Mouse (Mus musculus): ENCODE results near the gene Il17rd. TPM values are rescaled to one million over a fixed set of nuclear protein-coding genes. Genes with fewer than 3 reads are reported as not detected.

Il17rd gene
- polyA plus RNA-seq, 1 experiment, result not detected

- Histone ChIP-seq H3K4me3 (ENCODE audit: insufficient read depth, low read depth, low read length) (no peak overlapping the region), H3K27ac (ENCODE audit: insufficient read depth, low read depth, low read length) (no peak overlapping the region), H3K4me1 (ENCODE audit: control insufficient read depth, insufficient read depth, low read length) (peaks cover 13% of the 10 kb centered on the region)
- WGBS, result 63% methylated on average over 12 of the region's 12 CpGs
- no peak for TF ChIP-seq CTCF (IDR thresholded peaks at IDR 0.05; ENCODE audit: insufficient read depth, low read depth, low read length)
- no peak for TF ChIP-seq POLR2A (IDR thresholded peaks at IDR 0.05; ENCODE audit: insufficient read depth, low read depth, low read length)
Observed at GRCm38 (mm10) chr14:27040451-27040850, 1.7 kb downstream of the Il17rd start.

GRCm38 (mm10) chr14:27042280-27042983 lies 3.7 kb downstream of the Il17rd start:
- TF ChIP-seq POLR2A (IDR thresholded peaks at IDR 0.05; ENCODE audit: insufficient read depth, low read depth, low read length) (no peak), CTCF (IDR thresholded peaks at IDR 0.05; ENCODE audit: insufficient read depth, low read depth, low read length) (no peak)
- 72% methylated on average over 8 of the region's 8 CpGs for WGBS

DNA sequence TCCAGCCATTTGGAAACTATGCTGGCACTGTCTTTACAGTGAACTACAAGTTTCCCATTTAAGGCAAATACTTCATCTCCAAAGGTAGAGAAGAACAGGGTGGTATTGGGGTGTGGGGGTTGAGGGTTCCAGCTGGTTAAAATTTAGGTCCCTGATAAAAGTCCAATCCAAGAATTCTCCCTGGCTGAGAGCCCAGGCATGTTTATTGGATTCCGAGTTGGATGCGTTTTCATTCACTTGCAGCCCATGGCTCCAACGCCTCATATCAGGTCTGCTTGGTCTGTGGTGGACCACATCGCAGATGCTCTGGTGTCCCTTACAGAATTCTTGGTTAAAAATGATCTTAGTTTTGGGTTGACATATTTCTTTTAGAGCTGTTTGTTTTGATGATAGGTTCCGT lies 4.7 kb downstream of the Il17rd start:
- 70% methylated on average over 5 of the region's 5 CpGs for WGBS

More at GRCm38 (mm10) chr14:27042280-27042983, 3.7 kb downstream of the Il17rd start:
- Histone ChIP-seq H3K27ac (ENCODE audit: insufficient read depth, low read depth, low read length) (no peak overlapping the region), H3K4me1 (ENCODE audit: control insufficient read depth, insufficient read depth, low read length) (peaks cover 13% of the 10 kb centered on the region), H3K4me3 (ENCODE audit: insufficient read depth, low read depth, low read length) (no peak overlapping the region)

DNA sequence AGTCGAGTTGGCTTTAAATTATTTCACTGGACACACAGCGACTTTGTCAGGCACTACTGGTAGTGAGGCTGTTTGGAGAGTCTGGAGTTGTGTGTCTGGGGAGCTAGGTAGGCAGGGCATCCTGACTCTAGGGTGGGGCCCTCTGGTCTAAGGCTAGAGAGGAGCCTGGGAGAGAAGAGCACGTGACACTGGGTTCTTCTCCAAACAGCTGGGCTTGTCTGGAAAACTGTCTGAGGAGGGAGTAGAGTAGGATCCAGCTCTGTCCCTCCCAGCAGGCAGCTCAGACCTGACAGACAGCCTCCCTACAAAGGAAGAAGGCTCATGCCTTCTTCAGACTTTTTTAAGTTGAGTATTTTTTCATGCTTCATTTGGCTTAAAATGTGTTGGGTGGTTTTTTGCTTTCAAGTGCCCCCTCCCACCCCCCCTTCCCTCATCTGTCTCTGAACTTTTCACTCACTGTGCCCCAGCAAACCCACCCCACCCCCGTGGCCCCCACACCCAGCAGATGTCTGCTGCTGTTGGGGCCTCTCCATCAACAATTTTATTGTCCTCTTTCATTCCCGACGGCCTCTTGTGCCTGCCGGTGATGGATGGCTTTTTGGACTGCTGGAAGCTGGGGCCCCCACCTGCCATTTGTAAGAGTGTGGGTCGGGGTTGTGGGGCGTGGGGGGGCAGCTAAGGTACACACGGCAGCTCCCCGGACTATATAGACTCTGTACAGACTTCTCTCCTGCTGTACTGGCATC lies 5.7 kb downstream of the Il17rd start:
- Histone ChIP-seq H3K4me3 (ENCODE audit: insufficient read depth, low read depth, low read length) (no peak overlapping the region), H3K4me1 (ENCODE audit: control insufficient read depth, insufficient read depth, low read length) (peaks cover 7% of the 10 kb centered on the region), H3K27ac (ENCODE audit: insufficient read depth, low read depth, low read length) (no peak overlapping the region)
- TF ChIP-seq POLR2A (IDR thresholded peaks at IDR 0.05; ENCODE audit: insufficient read depth, low read depth, low read length), result no peak
- TF ChIP-seq CTCF (IDR thresholded peaks at IDR 0.05; ENCODE audit: insufficient read depth, low read depth, low read length), result no peak
- 35% methylated on average over 11 of the region's 11 CpGs for whole genome bisulfite sequencing

More for the DNA sequence above, 4.7 kb downstream of the Il17rd start:
- Histone ChIP-seq H3K4me3 (ENCODE audit: insufficient read depth, low read depth, low read length) (no peak overlapping the region), H3K4me1 (ENCODE audit: control insufficient read depth, insufficient read depth, low read length) (peaks cover 13% of the 10 kb centered on the region), H3K27ac (ENCODE audit: insufficient read depth, low read depth, low read length) (no peak overlapping the region)
- TF ChIP-seq CTCF (IDR thresholded peaks at IDR 0.05; ENCODE audit: insufficient read depth, low read depth, low read length) (no peak), POLR2A (IDR thresholded peaks at IDR 0.05; ENCODE audit: insufficient read depth, low read depth, low read length) (no peak)

GRCm38 (mm10) chr14:27044967-27045361 lies 6.2 kb downstream of the Il17rd start:
- TF ChIP-seq POLR2A (IDR thresholded peaks at IDR 0.05; ENCODE audit: insufficient read depth, low read depth, low read length) (no peak), CTCF (IDR thresholded peaks at IDR 0.05; ENCODE audit: insufficient read depth, low read depth, low read length) (no peak)
- WGBS, result 81% methylated on average over 2 of the region's 2 CpGs
- Histone ChIP-seq H3K4me3 (ENCODE audit: insufficient read depth, low read depth, low read length) (no peak overlapping the region), H3K4me1 (ENCODE audit: control insufficient read depth, insufficient read depth, low read length) (peaks cover under 1% of the 10 kb centered on the region), H3K27ac (ENCODE audit: insufficient read depth, low read depth, low read length) (no peak overlapping the region)

DNA sequence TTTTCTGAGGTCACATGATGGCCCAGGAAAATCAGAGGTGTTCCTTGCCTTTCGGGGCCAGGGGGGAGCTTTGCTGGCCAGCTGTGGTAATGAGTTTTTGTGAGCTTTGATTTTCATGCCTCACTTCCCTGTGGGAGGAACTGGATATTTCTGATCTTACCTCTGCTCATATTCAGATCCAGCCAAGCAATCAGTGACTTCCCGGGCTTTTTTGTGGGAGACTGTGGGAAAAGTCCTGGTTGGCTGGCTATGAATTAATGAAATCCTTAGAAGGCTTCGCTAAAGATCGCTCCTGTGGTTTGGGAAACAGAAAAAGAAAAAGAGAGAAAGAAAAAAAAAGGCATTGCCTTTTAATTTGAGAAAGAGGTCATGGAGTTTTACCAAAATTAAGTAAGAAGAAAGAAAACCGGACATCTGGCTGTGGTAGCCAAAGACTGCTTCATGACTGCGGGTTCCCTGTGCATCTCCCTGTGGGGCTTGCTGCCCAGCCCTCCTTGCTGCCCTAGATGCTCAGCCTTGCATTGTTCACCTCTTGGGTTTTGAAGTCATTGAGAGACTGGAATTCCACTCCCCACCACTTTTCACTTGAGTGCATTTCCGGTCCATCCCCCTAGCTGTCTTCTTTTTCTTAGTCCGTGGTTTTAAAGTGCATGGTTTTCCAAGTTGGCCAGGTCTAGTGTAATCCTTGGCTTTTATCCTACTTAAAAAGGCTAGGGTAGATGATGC lies 9.7 kb downstream of the Il17rd start:
- Histone ChIP-seq H3K4me1 (ENCODE audit: control insufficient read depth, insufficient read depth, low read length) (peaks cover 8% of the 10 kb centered on the region), H3K27ac (ENCODE audit: insufficient read depth, low read depth, low read length) (no peak overlapping the region), H3K4me3 (ENCODE audit: insufficient read depth, low read depth, low read length) (no peak overlapping the region)
- 62% methylated on average over 8 of the region's 8 CpGs for WGBS
- TF ChIP-seq CTCF (IDR thresholded peaks at IDR 0.05; ENCODE audit: insufficient read depth, low read depth, low read length), result no peak
- TF ChIP-seq POLR2A (IDR thresholded peaks at IDR 0.05; ENCODE audit: insufficient read depth, low read depth, low read length), result no peak

GRCm38 (mm10) chr14:27050043-27050442 lies 11.3 kb downstream of the Il17rd start:
- no peak overlapping the region for H3K4me3 ChIP-seq (ENCODE audit: insufficient read depth, low read depth, low read length)
- H3K4me1 ChIP-seq (ENCODE audit: control insufficient read depth, insufficient read depth, low read length), result peaks cover 8% of the 10 kb centered on the region
- no peak overlapping the region for H3K27ac ChIP-seq (ENCODE audit: insufficient read depth, low read depth, low read length)
- WGBS, result 56% methylated on average over 9 of the region's 9 CpGs
- no peak for TF ChIP-seq POLR2A (IDR thresholded peaks at IDR 0.05; ENCODE audit: insufficient read depth, low read depth, low read length)
- TF ChIP-seq CTCF (IDR thresholded peaks at IDR 0.05; ENCODE audit: insufficient read depth, low read depth, low read length), result no peak

- TF ChIP-seq CTCF (IDR thresholded peaks at IDR 0.05; ENCODE audit: insufficient read depth, low read depth, low read length) (no peak), POLR2A (IDR thresholded peaks at IDR 0.05; ENCODE audit: insufficient read depth, low read depth, low read length) (no peak)
- H3K4me3 ChIP-seq (ENCODE audit: insufficient read depth, low read depth, low read length), result no peak overlapping the region
- WGBS, result 72% methylated on average over 18 of the region's 18 CpGs
- H3K27ac ChIP-seq (ENCODE audit: insufficient read depth, low read depth, low read length), result no peak overlapping the region
- H3K4me1 ChIP-seq (ENCODE audit: control insufficient read depth, insufficient read depth, low read length), result peaks cover 8% of the 10 kb centered on the region
Observed at GRCm38 (mm10) chr14:27050560-27051510, 12.1 kb downstream of the Il17rd start.

All from olfactory bulb, adult 2 months (tissue).